Mouse (Mus musculus): Measurements from ENCODE around the gene Hist1h2ad. TPM values are rescaled to one million over a fixed set of nuclear protein-coding genes. Genes with fewer than 3 reads are reported as not detected.
"Not testable (repeated sequence)": the region's sequence is repeated elsewhere in the genome, so short reads cannot be mapped to it uniquely, and the experiment has no call there.

Hist1h2ad gene
- polyA plus RNA-seq, 1 experiment from 2014 or later = 3.2 TPM

GRCm38 (mm10) chr13:23560699-23561098 is 13.5 kb upstream of the Hist1h2ad start:
- WGBS = 12% methylated on average over 2 of the region's 2 CpGs
- DNase-seq (ENCODE audit: low spot score); H3K36me3 ChIP-seq (ENCODE audit: control insufficient read depth, insufficient read depth, low read length); H3K9ac ChIP-seq (ENCODE audit: low read length); ATAC-seq; H3K4me1 ChIP-seq (ENCODE audit: control insufficient read depth, insufficient read depth, low read length); H3K27me3 ChIP-seq (replicated peaks; ENCODE audit: control insufficient read depth, insufficient read depth, low read length); H3K4me3 ChIP-seq (ENCODE audit: low read depth, low read length); H3K9me3 ChIP-seq (replicated peaks; ENCODE audit: control insufficient read depth, low read length): not testable (repeated sequence)
- Histone ChIP-seq H3K4me2 (ENCODE audit: low read length) (peak overlapping the region; percentile 24; the same call in 1 of the 2 replicates), H3K27ac (ENCODE audit: low read depth, low read length) (0 out of 2 replicates have a peak overlapping the region, but pooled peaks have one; percentile 21)

- not testable (repeated sequence) for H3K9me3 ChIP-seq (replicated peaks; ENCODE audit: control insufficient read depth, low read length); H3K36me3 ChIP-seq (ENCODE audit: control insufficient read depth, insufficient read depth, low read length); H3K27me3 ChIP-seq (replicated peaks; ENCODE audit: control insufficient read depth, insufficient read depth, low read length); H3K4me1 ChIP-seq (ENCODE audit: control insufficient read depth, insufficient read depth, low read length); ATAC-seq; DNase-seq (ENCODE audit: low spot score)
- H3K4me2 ChIP-seq (ENCODE audit: low read length) = peak overlapping the region; percentile 68
- peak overlapping the region; percentile 63; the same call in 1 of the 2 replicates for H3K9ac ChIP-seq (ENCODE audit: low read length)
- H3K27ac ChIP-seq (ENCODE audit: low read depth, low read length) = peak overlapping the region; percentile 98; the same call in 1 of the 2 replicates
- WGBS = 0% methylated on average over 2 of the region's 5 CpGs
- peak overlapping the region; percentile 38 for H3K4me3 ChIP-seq (ENCODE audit: low read depth, low read length)
Measured at GRCm38 (mm10) chr13:23561531-23561882, 12.7 kb upstream of the Hist1h2ad start.

GRCm38 (mm10) chr13:23561883-23562659 is 12.1 kb upstream of the Hist1h2ad start, which contains the start of gene Hist1h3e:
Hist1h3e (minus strand) TSS chr13:23562369.
- not testable (repeated sequence) for H3K4me1 ChIP-seq (ENCODE audit: control insufficient read depth, insufficient read depth, low read length); H3K27me3 ChIP-seq (replicated peaks; ENCODE audit: control insufficient read depth, insufficient read depth, low read length); H3K36me3 ChIP-seq (ENCODE audit: control insufficient read depth, insufficient read depth, low read length); H3K9me3 ChIP-seq (replicated peaks; ENCODE audit: control insufficient read depth, low read length)
- ATAC-seq (peak; percentile 95), DNase-seq (ENCODE audit: low spot score) (peak; percentile 99)
- peak within 1 kb of the TSS; percentile 66 for H3K9ac ChIP-seq (ENCODE audit: low read length)
- whole genome bisulfite sequencing = under 1% methylated on average over 33 of the region's 67 CpGs
- peak within 1 kb of the TSS; percentile 38 for H3K4me3 ChIP-seq (ENCODE audit: low read depth, low read length)
- H3K27ac ChIP-seq (ENCODE audit: low read depth, low read length) = peak within 1 kb of the TSS; percentile 98
- peak within 1 kb of the TSS; percentile 68 for H3K4me2 ChIP-seq (ENCODE audit: low read length)

- peak; percentile 91 for DNase-seq (ENCODE audit: low spot score)
- peak overlapping the region; percentile 68 for H3K4me2 ChIP-seq (ENCODE audit: low read length)
Measured at GRCm38 (mm10) chr13:23562699-23563462, 11.3 kb upstream of the Hist1h2ad start.

GRCm38 (mm10) chr13:23564482-23564881 is 9.7 kb upstream of the Hist1h2ad start:
- ATAC-seq (no peak), DNase-seq (ENCODE audit: low spot score) (no peak)
- no peak overlapping the region for H3K4me3 ChIP-seq (ENCODE audit: low read depth, low read length)
- H3K27ac ChIP-seq (ENCODE audit: low read depth, low read length) = no peak overlapping the region; the same call in 1 of the 2 replicates
- H3K9me3 ChIP-seq (replicated peaks; ENCODE audit: control insufficient read depth, low read length) = no peaks in the 10 kb centered on the region
- no peaks in the 10 kb centered on the region for H3K27me3 ChIP-seq (replicated peaks; ENCODE audit: control insufficient read depth, insufficient read depth, low read length)
- H3K4me2 ChIP-seq (ENCODE audit: low read length) = no peak overlapping the region
- H3K4me1 ChIP-seq (ENCODE audit: control insufficient read depth, insufficient read depth, low read length) = 0 out of 2 replicates have a peak, but pooled peaks cover 3% of the 10 kb centered on the region
- H3K9ac ChIP-seq (ENCODE audit: low read length) = no peak overlapping the region
- WGBS = 92% methylated on average over 2 of the region's 2 CpGs
- H3K36me3 ChIP-seq (ENCODE audit: control insufficient read depth, insufficient read depth, low read length) = no peaks in the 10 kb centered on the region

More at GRCm38 (mm10) chr13:23562699-23563462, 11.3 kb upstream of the Hist1h2ad start:
- Histone ChIP-seq H3K9me3 (replicated peaks; ENCODE audit: control insufficient read depth, low read length) (no peaks in the 10 kb centered on the region), H3K4me3 (ENCODE audit: low read depth, low read length) (peak overlapping the region; percentile 38), H3K9ac (ENCODE audit: low read length) (peak overlapping the region; percentile 66), H3K27ac (ENCODE audit: low read depth, low read length) (peak overlapping the region; percentile 98), H3K4me1 (ENCODE audit: control insufficient read depth, insufficient read depth, low read length) (0 out of 2 replicates have a peak, but pooled peaks cover 3% of the 10 kb centered on the region), H3K36me3 (ENCODE audit: control insufficient read depth, insufficient read depth, low read length) (no peaks in the 10 kb centered on the region), H3K27me3 (replicated peaks; ENCODE audit: control insufficient read depth, insufficient read depth, low read length) (no peaks in the 10 kb centered on the region)
- peak; percentile 54 for ATAC-seq
- 2% methylated on average over 18 of the region's 18 CpGs for WGBS

GRCm38 (mm10) chr13:23570261-23571021 is 3.7 kb upstream of the Hist1h2ad start:
- peak; percentile 51 for DNase-seq (ENCODE audit: low spot score)
- H3K27me3 ChIP-seq (replicated peaks; ENCODE audit: control insufficient read depth, insufficient read depth, low read length); H3K9me3 ChIP-seq (replicated peaks; ENCODE audit: control insufficient read depth, low read length); ATAC-seq; H3K36me3 ChIP-seq (ENCODE audit: control insufficient read depth, insufficient read depth, low read length): not testable (repeated sequence)
- Histone ChIP-seq H3K4me3 (ENCODE audit: low read depth, low read length) (peak overlapping the region; percentile 46), H3K4me2 (ENCODE audit: low read length) (peak overlapping the region; percentile 83), H3K27ac (ENCODE audit: low read depth, low read length) (peak overlapping the region; percentile 93), H3K4me1 (ENCODE audit: control insufficient read depth, insufficient read depth, low read length) (peaks cover 17% of the 10 kb centered on the region), H3K9ac (ENCODE audit: low read length) (peak overlapping the region; percentile 66)
- under 1% methylated on average over 24 of the region's 41 CpGs for WGBS

GRCm38 (mm10) chr13:23571022-23571503 is 3.1 kb upstream of the Hist1h2ad start, which contains the start of the genes Hist1h2ae and Hist1h2bg:
Hist1h2ae (minus strand) TSS chr13:23571220.
Hist1h2bg (plus strand) TSS chr13:23571396.
- DNase-seq (ENCODE audit: low spot score) (peak; percentile 99), ATAC-seq (peak; percentile 90)
- Histone ChIP-seq H3K27me3 (replicated peaks; ENCODE audit: control insufficient read depth, insufficient read depth, low read length) (no peaks in the 10 kb centered on the region), H3K9me3 (replicated peaks; ENCODE audit: control insufficient read depth, low read length) (no peaks in the 10 kb centered on the region), H3K4me2 (ENCODE audit: low read length) (peak within 1 kb of the TSS; percentile 83), H3K4me3 (ENCODE audit: low read depth, low read length) (peak within 1 kb of the TSS; percentile 46), H3K4me1 (ENCODE audit: control insufficient read depth, insufficient read depth, low read length) (peaks cover 17% of the 10 kb centered on the region), H3K9ac (ENCODE audit: low read length) (peak within 1 kb of the TSS; percentile 84), H3K27ac (ENCODE audit: low read depth, low read length) (peak within 1 kb of the TSS; percentile 93), H3K36me3 (ENCODE audit: control insufficient read depth, insufficient read depth, low read length) (no peaks in the 10 kb centered on the region)
- WGBS = under 1% methylated on average over 18 of the region's 18 CpGs

- peaks cover 23% of the 10 kb centered on the region for H3K4me1 ChIP-seq (ENCODE audit: control insufficient read depth, insufficient read depth, low read length)
- peak; percentile 46 for DNase-seq (ENCODE audit: low spot score)
- H3K4me2 ChIP-seq (ENCODE audit: low read length) = peak overlapping the region; percentile 83
- WGBS = under 1% methylated on average over 10 of the region's 34 CpGs
- H3K4me3 ChIP-seq (ENCODE audit: low read depth, low read length) = peak overlapping the region; percentile 46
- not testable (repeated sequence) for ATAC-seq; H3K9me3 ChIP-seq (replicated peaks; ENCODE audit: control insufficient read depth, low read length); H3K36me3 ChIP-seq (ENCODE audit: control insufficient read depth, insufficient read depth, low read length); H3K27me3 ChIP-seq (replicated peaks; ENCODE audit: control insufficient read depth, insufficient read depth, low read length)
- H3K9ac ChIP-seq (ENCODE audit: low read length) = peak overlapping the region; percentile 84
- peak overlapping the region; percentile 93 for H3K27ac ChIP-seq (ENCODE audit: low read depth, low read length)
Measured at GRCm38 (mm10) chr13:23571504-23572217, 2.5 kb upstream of the Hist1h2ad start.

All from forebrain, embryonic 14.5 days (tissue).